In genomic region chr4:66033826-66034225, GRCm38 (mm10) we compare ENCODE assay signal across 11 mouse cellular contexts.
DNase-seq lines count a peak whose midpoint lies in the region; ATAC-seq lines count a peak whose summit lies in the region.
"Had no signal": no experiment of that assay in that cellular context is flagged by ENCODE, and none has a peak within 500 bp of the region (broad histone marks: within the 10 kb centered on the region; RNA-seq: fewer than 3 reads in every experiment).

No protein-coding gene starts in this region.

- H3K9ac ChIP-seq in hindbrain, embryonic 11.5 days (ENCODE audit: low read depth, low read length) = no peak overlapping the region
- H3K9ac ChIP-seq in hindbrain, embryonic 14.5 days = no peak overlapping the region
- H3K9ac ChIP-seq: hindbrain, embryonic 15.5 days; limb, embryonic 15.5 days had no signal

- no peak overlapping the region for H3K4me2 ChIP-seq in hindbrain, embryonic 11.5 days (replicated peaks; ENCODE audit: low read depth, low read length)
- H3K4me2 ChIP-seq in hindbrain, embryonic 14.5 days (replicated peaks) = no peak overlapping the region
- H3K4me2 ChIP-seq: hindbrain, embryonic 15.5 days; limb, embryonic 15.5 days; midbrain, embryonic 11.5 days had no signal

- no peak overlapping the region for H3K4me3 ChIP-seq in hindbrain, embryonic 11.5 days (ENCODE audit: low read depth, low read length)
- H3K4me3 ChIP-seq in hindbrain, embryonic 14.5 days (replicated peaks; ENCODE audit: low read length) = no peak overlapping the region
- H3K4me3 ChIP-seq: forebrain, embryonic 10.5 days; hindbrain, embryonic 15.5 days; limb, embryonic 15.5 days had no signal

- WGBS in hindbrain, embryonic 11.5 days = 69% methylated on average over 3 of the region's 3 CpGs
- WGBS in hindbrain, embryonic 14.5 days = 70% methylated on average over 3 of the region's 3 CpGs

- H3K27me3 ChIP-seq in hindbrain, embryonic 11.5 days (ENCODE audit: control insufficient read depth, insufficient read depth, low read length) = no peaks in the 10 kb centered on the region
- H3K27me3 ChIP-seq in hindbrain, embryonic 14.5 days (ENCODE audit: control insufficient read depth, insufficient read depth, low read length) = no peaks in the 10 kb centered on the region
- H3K27me3 ChIP-seq: hindbrain, embryonic 15.5 days; limb, embryonic 15.5 days had no signal

- peak; percentile 50 for DNase-seq in hindbrain, embryonic 11.5 days (ENCODE audit: low spot score)
- no peak for DNase-seq in hindbrain, embryonic 14.5 days (ENCODE audit: low spot score)
- DNase-seq in lung, postnatal 10 days = peak; percentile 2
- DNase-seq in lung, postnatal 25 days (ENCODE audit: low spot score) = no peak
- peak; percentile 51 for DNase-seq in ZHBTc4 (ENCODE audit: low read depth, low spot score)
- DNase-seq in retina, embryonic 14.5 days (ENCODE audit: low spot score) = peak; percentile 54
- no peak for DNase-seq in adrenal gland, adult 18-20 months (ENCODE audit: low spot score in 2 of 2)

- no peak overlapping the region for H3K27ac ChIP-seq in hindbrain, embryonic 11.5 days (ENCODE audit: low read depth, low read length)
- no peak overlapping the region for H3K27ac ChIP-seq in hindbrain, embryonic 14.5 days
- H3K27ac ChIP-seq: forebrain, embryonic 10.5 days; hindbrain, embryonic 15.5 days; limb, embryonic 15.5 days had no signal

- H3K36me3 ChIP-seq in hindbrain, embryonic 11.5 days (ENCODE audit: control insufficient read depth, insufficient read depth, low read length) = no peaks in the 10 kb centered on the region
- H3K36me3 ChIP-seq in hindbrain, embryonic 14.5 days (replicated peaks; ENCODE audit: control insufficient read depth, insufficient read depth) = no peaks in the 10 kb centered on the region
- H3K36me3 ChIP-seq: forebrain, embryonic 10.5 days; hindbrain, embryonic 15.5 days; limb, embryonic 15.5 days had no signal

- no peaks in the 10 kb centered on the region for H3K9me3 ChIP-seq in hindbrain, embryonic 11.5 days (ENCODE audit: control insufficient read depth, low read length)
- H3K9me3 ChIP-seq in hindbrain, embryonic 14.5 days (ENCODE audit: control insufficient read depth, low read length) = no peaks in the 10 kb centered on the region
- H3K9me3 ChIP-seq: forebrain, embryonic 10.5 days; hindbrain, embryonic 15.5 days; limb, embryonic 15.5 days had no signal

- no peaks in the 10 kb centered on the region for H3K4me1 ChIP-seq in hindbrain, embryonic 11.5 days (replicated peaks; ENCODE audit: control insufficient read depth, insufficient read depth, low read length)
- H3K4me1 ChIP-seq in hindbrain, embryonic 14.5 days (replicated peaks; ENCODE audit: control insufficient read depth, insufficient read depth, low read length) = no peaks in the 10 kb centered on the region
- H3K4me1 ChIP-seq: forebrain, embryonic 10.5 days; hindbrain, embryonic 15.5 days; limb, embryonic 15.5 days had no signal

- no peak for ATAC-seq in hindbrain, embryonic 11.5 days (ENCODE audit: low FRiP score)
- ATAC-seq in hindbrain, embryonic 14.5 days (ENCODE audit: low FRiP score) = no peak

Comparison
In these comparisons a context has a peak if more than half of its experiments do, and no peak if none do; other contexts are left out.
1. DNase-seq: peak in hindbrain, embryonic 11.5 days (single experiment), lung, postnatal 10 days (single experiment), ZHBTc4 (single experiment) and retina, embryonic 14.5 days (single experiment); none in hindbrain, embryonic 14.5 days (single experiment), lung, postnatal 25 days (single experiment) and adrenal gland, adult 18-20 months (0 of 2).